Mouse (Mus musculus) intestine, embryonic 14.5 days (tissue): ENCODE data around the gene Zfp526. TPM values are rescaled to one million over a fixed set of nuclear protein-coding genes. Genes with fewer than 3 reads are reported as not detected.

ENCODE experiments used
- microRNA-seq: library from miRNA; unstranded; fragments of <30 nt; microRNA quantifications from one replicate; pipeline ENCODE4, GENCODE M21; 2016
- polyA plus RNA-seq: library from polyadenylated mRNA; unstranded; fragments of >200 nt; fragmentation: Nextera tagmentation; extraction: Ambion mirVana; gene quantifications from 2 replicates; pipeline ENCODE4 v1.2.1, GENCODE M21; 2014

The Zfp526 gene
- polyA plus RNA-seq, 1 experiment from 2014 or later = 4.2 TPM

Small RNA genes within 50 kb of the gene (microRNA-seq; reads per million reads assigned to microRNA genes)
- gene Mir7048 = not detected

Other genes starting within 250 kb of the Zfp526 start
- gene Rabac1, start 248.7 kb upstream of the Zfp526 start, polyA plus RNA-seq = 164 TPM in 2 replicates
- gene Atp1a3, start 215.5 kb upstream of the Zfp526 start, polyA plus RNA-seq = 3.5 and 4.1 TPM in 2 replicates
- gene Grik5, start 149.1 kb upstream of the Zfp526 start, polyA plus RNA-seq = 7.0 and 8.8 TPM in 2 replicates
- gene Zfp574, start 148.9 kb upstream of the Zfp526 start, polyA plus RNA-seq = 21.9 and 24.8 TPM in 2 replicates
- 2.1 and 2.2 TPM in 2 replicates for gene Pou2f2, start 41.7 kb upstream of the Zfp526 start, polyA plus RNA-seq
- gene Dedd2, start 810 bp upstream of the Zfp526 start, polyA plus RNA-seq = 8.0 and 9.0 TPM in 2 replicates
- gene Gsk3a, start 16.4 kb downstream of the Zfp526 start, polyA plus RNA-seq = 13.2 and 13.6 TPM in 2 replicates
- 19.9 and 22.0 TPM in 2 replicates for gene Erf, start 29.3 kb downstream of the Zfp526 start, polyA plus RNA-seq
- gene Cic, start 46.3 kb downstream of the Zfp526 start, polyA plus RNA-seq = 38.0 and 38.5 TPM in 2 replicates
- gene Pafah1b3, start 76.6 kb downstream of the Zfp526 start, polyA plus RNA-seq = 198 and 203 TPM in 2 replicates
- 0.62 and 0.71 TPM in 2 replicates for gene Prr19, start 80.0 kb downstream of the Zfp526 start, polyA plus RNA-seq
- 1.5 and 1.6 TPM in 2 replicates for gene Tmem145, start 84.7 kb downstream of the Zfp526 start, polyA plus RNA-seq
- 10.8 and 11.4 TPM in 2 replicates for gene Megf8, start 95.7 kb downstream of the Zfp526 start, polyA plus RNA-seq
- gene Cnfn, start 148.3 kb downstream of the Zfp526 start, polyA plus RNA-seq = not detected in 2 replicates
- 3.6 and 4.9 TPM in 2 replicates for gene Lipe, start 177.3 kb downstream of the Zfp526 start, polyA plus RNA-seq
- 0.42 TPM in 1 of 2 replicates, not detected in the other for gene Cxcl17, start 191.5 kb downstream of the Zfp526 start, polyA plus RNA-seq